Mouse (Mus musculus): ENCODE results near the gene Tmem170b.
"Not testable (repeated sequence)": the region's sequence is repeated elsewhere in the genome, so short reads cannot be mapped to it uniquely, and the experiment has no call there.

Gene Tmem170b

DNA sequence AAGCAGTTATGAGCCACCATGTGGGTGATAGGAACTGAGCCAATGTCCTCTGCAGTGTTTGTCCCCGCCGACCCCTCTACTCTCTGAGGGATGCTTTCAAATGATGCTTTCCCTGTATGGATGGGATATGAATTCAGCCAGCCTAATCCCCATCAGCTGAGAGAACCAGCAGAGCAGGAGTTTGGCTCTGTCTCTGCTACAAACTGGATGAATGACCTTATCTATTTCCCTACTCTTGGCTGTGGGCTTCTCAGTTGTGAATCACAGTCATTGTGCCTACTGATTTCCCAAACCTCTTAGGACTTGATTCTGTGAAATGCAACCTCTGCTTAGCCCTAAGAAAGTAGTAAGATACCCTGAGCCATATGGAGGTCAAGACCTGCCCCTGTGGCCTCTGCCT is 64.2 kb downstream of the Tmem170b start:
- DNase-seq (ENCODE audit: low read depth, low spot score), result no peak

GRCm38 (mm10) chr13:41670386-41671130 is 64.9 kb downstream of the Tmem170b start:
- no peak for DNase-seq (ENCODE audit: low read depth, low spot score)

GRCm38 (mm10) chr13:41671136-41671705 is 65.5 kb downstream of the Tmem170b start:
- DNase-seq (ENCODE audit: low read depth, low spot score), result no peak

GRCm38 (mm10) chr13:41672904-41673303 is 67.2 kb downstream of the Tmem170b start:
- not testable (repeated sequence) for DNase-seq (ENCODE audit: low read depth, low spot score)

GRCm38 (mm10) chr13:41673541-41673940 is 67.8 kb downstream of the Tmem170b start:
- no peak for DNase-seq (ENCODE audit: low read depth, low spot score)

- not testable (repeated sequence) for DNase-seq (ENCODE audit: low read depth, low spot score)
These were observed 68.9 kb downstream of the Tmem170b start for GRCm38 (mm10) chr13:41674608-41675007.

DNA sequence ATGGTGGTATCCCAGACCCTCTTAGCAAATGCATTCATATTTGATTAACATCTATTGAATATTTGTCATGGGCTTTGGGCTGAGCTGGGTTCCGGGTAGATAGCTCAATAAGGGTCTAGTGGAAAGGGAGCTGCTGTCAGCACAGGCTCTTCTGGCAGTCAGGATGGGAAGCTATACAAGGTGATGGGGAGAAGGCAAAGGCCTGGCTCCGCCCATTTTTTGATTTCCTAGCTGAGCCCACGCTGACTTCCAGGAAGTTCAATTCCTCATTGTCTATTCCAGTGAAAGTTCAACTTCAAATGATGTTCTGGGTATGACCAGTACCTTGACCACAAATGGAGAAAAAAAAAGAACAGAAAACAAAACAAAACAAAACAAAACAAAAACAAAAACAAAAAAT is 69.8 kb downstream of the Tmem170b start:
- DNase-seq (ENCODE audit: low read depth, low spot score), result no peak

DNA sequence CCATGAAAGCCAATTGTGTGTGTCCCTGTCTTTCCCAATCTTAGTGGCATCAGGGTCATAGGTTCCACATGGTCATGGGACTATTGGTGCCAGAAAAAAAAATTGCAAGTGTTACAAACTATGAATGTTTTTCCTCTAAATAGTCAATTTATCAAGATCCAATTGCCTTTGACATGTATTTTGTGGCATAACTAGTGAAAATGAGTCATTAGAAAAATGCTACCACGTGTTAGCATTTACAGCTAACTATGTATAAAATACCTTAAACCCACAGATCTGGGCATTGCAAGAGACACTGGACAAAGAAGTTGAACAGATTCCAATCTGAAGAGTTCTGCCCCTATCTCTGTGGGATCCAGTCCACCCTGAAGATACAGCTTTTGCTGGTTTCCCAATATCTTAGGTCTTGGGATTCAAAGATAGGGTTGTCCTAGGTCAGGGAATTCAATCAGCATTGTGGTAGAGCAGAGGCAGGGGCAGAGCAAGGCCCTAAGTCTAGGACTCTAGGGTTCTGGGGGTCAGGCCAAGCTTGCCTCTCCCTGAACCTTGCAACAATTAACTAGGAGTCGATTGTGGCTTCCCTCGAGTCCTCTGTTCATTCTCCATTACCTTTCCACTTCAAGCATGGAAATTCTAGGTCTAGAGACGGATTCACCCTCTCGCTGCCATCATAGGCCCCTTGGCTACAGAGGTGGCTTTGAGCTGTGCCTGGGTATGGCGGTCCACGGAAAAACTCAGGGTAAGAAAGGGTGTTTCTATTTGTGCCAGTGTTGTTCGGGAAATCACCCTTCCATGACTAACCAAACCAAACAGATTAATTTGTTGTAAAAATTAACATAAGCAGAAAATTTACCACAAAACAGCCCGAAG is 70.5 kb downstream of the Tmem170b start:
- DNase-seq (ENCODE audit: low read depth, low spot score), result no peak

- DNase-seq (ENCODE audit: low read depth, low spot score), result no peak
These were observed 71.1 kb downstream of the Tmem170b start for GRCm38 (mm10) chr13:41676836-41677186.

DNA sequence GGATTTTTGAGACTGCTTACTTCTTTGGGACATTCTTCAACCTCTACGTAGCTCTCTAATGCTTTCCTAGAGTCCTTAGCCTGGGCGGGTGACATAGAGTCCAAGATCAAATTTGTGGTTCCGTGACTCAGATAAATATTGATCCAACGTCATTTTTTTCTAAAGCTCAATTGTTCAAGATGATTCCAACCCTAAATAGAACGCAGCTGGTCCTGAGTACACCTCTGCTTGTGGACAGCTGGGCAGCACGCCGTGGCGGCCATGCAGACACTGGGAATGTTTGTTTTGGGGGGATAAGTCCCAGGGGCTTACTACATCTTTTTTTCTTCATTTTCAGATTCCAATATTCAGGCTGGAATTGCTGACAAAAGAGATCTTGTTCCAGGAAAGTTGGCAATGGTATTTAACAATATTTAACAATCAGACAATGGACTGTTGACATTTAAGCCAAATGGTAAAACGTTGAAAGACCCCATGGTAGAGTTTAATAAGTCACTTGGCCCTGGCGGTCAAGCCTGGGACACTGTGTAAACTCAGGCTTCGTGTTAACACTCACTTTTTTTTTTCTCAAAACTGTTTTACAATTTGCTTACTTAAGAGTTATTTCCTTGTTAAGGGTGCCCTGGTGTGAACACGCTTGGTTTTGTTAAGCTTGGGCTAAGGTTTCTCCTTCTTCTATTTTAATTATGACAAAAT is 75.3 kb downstream of the Tmem170b start:
- DNase-seq (ENCODE audit: low read depth, low spot score), result no peak

- DNase-seq (ENCODE audit: low read depth, low spot score), result no peak
These were observed 76.8 kb downstream of the Tmem170b start for GRCm38 (mm10) chr13:41682341-41683119.

DNA sequence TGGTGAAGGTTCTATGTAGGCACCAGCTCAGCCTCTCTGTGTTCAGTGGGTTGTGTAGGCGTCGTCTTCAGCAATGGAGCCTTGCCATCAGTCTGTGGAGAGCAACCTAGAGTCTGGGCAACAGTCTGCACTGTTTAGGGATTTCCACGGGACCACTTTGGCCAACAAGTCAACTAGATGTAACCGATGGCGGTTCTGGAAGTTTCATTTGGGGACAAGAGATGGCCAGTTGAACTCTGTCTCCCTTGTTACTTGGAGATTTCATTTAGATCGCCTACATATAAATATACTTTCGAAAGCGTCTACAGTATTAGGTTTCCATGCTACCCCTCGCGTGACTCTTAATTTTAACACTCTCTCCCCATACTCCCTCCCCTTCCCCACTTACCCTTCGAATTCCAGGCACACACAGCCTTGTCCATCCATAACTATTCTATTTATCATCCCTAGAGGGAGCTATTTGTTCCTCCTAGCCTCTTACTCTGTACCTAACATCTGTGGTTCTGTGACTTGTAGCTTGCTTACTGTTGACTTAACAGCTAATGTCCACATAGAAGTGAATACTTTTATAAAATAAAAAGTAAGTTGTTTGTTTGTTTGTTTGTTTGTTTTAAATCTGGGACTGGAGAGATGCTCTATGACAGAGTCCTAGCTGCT is 77.8 kb downstream of the Tmem170b start:
- DNase-seq (ENCODE audit: low read depth, low spot score), result no peak

DNA sequence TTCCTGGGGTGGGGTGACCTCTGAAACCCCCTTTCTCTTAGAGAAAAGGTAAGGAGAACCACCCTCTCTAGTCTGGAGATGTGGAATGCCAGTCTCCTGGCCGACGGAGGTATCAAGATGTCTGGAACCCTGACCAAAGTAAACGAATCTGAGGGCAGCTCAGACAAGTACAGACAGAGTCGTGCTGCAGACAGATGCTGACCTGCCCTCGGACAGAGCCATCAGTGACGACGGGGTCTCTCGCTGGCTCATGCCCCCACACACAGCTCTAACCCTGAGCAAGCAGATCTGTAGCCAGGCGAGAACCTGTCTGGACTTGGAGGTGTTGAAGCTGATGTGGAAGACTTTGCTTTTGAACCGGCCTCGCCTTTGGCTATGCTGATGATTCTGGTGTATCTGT is 79.8 kb downstream of the Tmem170b start:
- DNase-seq (ENCODE audit: low read depth, low spot score), result no peak

DNA sequence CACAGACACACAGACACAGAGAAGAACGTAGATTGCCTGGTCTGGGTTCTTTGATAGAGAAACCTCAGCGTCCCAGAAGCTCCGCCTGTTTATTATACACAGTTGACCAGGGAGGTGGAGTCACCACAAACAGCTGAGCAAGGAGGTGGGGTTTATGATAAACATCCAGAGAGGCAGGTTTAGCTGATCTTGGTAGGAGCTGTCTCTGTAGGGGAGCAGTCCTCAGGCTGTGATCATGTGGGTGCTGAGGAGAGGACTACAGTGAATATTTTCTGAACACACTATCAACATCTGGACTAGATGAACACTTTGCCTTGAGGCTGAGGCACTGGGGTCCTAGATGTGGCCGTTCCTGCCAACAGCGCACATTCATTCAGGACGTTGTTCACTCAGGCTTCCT is 83.3 kb downstream of the Tmem170b start:
- no peak for DNase-seq (ENCODE audit: low read depth, low spot score)

GRCm38 (mm10) chr13:41689598-41690045 is 83.9 kb downstream of the Tmem170b start:
- no peak for DNase-seq (ENCODE audit: low read depth, low spot score)
